Mouse (Mus musculus) kidney, adult 18-20 months (tissue): Measurements from ENCODE around the gene Gm28230.

Experiments
- DNase-seq: peaks from one replicate; pipeline ENCODE4 v3.0.0; 2021

Gm28230 gene

GRCm38 (mm10) chr2:74725171-74725570 lies 1.4 kb upstream of the Gm28230 start:
- DNase-seq = no peak

DNA sequence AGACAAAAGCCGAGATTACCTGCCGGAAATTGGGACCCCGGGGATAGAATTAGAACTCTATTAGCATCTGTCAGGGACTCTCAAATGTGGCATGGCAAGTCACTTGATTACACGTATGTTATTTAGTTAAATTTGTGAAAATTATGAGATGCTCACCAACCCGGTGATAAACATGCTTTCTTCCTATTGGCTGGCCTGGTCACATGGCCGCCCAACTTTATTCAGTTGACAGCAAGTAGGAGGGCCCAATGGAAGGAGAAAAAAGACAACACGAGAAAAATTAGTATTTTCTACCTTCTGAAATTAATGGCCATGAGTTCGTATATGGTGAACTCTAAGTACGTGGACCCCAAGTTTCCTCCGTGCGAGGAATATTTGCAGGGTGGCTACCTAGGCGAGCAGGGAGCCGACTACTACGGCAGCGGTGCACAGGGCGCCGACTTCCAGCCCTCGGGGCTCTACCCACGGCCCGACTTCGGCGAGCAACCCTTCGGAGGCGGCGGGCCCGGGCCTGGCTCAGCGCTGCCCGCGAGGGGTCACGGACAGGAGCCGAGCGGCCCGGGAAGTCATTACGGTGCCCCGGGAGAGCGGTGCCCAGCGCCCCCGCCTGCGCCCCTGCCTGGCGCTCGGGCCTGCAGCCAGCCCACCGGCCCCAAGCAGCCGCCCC lies 578 bp downstream of the Gm28230 start:
- no peak for DNase-seq

DNA sequence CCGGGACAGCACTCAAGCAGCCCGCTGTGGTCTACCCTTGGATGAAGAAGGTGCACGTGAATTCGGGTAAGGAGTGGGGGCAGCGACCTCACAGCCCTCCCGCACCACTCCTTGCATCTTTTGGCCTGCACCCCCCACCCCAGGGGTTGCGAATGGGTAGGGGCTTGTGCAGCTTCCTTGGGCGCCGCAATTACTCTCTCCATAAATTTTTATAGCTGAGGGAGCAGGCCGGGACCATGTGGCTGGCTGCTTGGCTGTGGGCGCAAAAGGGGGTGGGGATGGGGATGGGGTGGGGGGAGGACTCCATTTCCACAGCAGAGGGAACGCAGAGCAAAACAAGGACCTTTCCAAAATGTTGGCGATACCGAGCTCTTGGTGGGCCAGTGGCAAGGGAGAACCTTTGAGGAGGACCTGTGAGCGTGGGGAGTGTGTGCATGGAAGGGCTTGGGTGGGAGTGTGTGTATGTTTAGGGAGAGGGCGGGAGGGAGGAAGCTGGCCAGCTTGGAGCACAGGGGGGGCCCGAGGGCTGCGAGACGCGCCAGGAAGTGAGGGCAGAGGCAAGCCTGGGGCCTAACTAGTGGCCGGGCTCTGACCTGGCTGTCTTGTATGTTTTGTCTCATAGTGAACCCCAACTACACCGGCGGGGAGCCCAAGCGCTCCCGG lies 1.2 kb downstream of the Gm28230 start:
- DNase-seq = no peak

GRCm38 (mm10) chr2:74728303-74728680 lies 1.8 kb downstream of the Gm28230 start:
- no peak for DNase-seq

GRCm38 (mm10) chr2:74730331-74730730 lies 3.8 kb downstream of the Gm28230 start:
- no peak for DNase-seq

DNA sequence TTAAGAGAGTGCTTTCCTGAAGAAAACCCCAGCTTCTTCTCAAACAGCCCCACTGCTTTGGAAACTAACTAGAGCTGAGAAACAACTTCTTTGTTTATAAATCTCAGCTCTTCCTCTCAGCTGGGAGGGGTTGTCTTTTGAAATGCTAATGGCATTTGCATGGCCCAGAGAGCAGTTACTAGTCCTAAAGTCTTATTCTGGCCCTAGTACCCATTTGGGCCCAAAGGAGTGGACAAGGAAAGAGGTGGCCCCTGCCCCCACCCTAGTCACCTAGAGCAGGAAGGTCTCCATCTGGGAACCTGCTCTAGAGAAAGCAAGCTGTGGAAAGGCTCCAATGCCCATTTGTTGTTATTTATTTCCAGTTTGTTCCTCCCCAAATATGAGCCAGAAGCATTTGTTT lies 4.5 kb downstream of the Gm28230 start:
- DNase-seq = no peak

GRCm38 (mm10) chr2:74731799-74732512 lies 5.4 kb downstream of the Gm28230 start:
- no peak for DNase-seq

- DNase-seq = no peak
Observed at GRCm38 (mm10) chr2:74732513-74733316, 6.2 kb downstream of the Gm28230 start.

GRCm38 (mm10) chr2:74733317-74733661 lies 6.8 kb downstream of the Gm28230 start:
- DNase-seq = no peak

DNA sequence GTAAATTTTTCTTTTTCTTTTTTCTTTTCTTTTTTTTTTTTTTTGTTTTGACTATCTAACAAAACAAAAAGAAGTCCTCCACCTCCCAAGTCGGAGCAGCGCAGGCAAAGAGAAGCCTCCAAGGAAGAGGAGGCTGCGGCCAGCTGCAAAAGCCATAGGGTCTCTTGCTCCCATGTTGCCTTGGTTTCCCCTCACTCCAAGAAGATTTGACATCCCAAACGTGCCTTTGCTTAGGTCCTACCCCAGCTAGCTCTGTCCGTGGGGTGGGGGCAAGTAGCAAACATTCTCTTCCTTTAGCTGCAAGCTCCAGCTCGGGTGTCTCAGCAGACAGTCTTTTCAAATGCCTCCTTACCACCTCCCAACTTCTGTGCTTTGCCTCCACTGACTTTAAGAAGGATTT lies 7.2 kb downstream of the Gm28230 start:
- DNase-seq = no peak

GRCm38 (mm10) chr2:74734451-74734850 lies 7.9 kb downstream of the Gm28230 start:
- DNase-seq = no peak

- DNase-seq = no peak
Observed at GRCm38 (mm10) chr2:74734996-74735811, 8.7 kb downstream of the Gm28230 start.

DNA sequence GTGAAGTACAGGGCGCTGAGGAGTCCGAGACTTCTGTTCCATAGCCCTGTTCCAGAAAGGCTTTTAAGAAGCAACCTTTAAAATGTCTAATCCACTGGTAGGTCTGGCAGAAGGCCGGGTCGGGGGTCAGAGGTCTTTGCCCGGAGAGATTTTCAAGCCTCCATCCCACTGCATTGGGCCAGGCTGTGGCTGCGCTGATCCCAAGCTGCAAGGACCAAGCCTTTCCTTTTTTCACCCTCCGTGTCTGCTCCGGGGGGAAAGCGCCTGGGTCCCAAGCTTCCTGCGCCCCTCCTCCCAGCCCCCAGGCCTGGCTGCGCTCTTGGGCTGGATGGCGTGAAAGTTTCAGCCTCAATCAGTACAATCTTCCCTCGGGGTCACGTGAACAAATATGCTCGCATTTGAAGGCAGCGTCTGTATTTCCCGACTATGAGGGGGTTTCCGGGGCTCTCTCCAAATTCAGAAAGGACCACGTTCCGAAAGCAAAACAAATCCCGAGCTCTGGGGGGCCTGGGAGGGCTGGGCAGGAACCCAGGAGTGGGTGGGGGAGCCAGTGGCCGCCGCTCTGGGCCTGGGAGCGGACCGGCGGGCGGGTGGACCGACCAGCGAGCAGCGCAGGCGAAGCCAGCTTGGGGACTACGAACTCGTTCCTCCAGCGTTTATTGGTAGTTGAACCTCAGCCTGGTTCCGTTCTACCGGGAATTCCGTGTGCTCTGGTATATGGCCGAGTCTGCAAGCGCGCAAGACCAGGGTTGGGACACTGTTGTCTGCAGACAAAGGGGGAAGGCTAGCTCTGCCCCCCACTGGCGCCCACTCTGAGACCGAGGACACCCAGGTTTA lies 9.5 kb downstream of the Gm28230 start:
- no peak for DNase-seq

GRCm38 (mm10) chr2:74736688-74737577 lies 10.4 kb downstream of the Gm28230 start:
- no peak for DNase-seq

DNA sequence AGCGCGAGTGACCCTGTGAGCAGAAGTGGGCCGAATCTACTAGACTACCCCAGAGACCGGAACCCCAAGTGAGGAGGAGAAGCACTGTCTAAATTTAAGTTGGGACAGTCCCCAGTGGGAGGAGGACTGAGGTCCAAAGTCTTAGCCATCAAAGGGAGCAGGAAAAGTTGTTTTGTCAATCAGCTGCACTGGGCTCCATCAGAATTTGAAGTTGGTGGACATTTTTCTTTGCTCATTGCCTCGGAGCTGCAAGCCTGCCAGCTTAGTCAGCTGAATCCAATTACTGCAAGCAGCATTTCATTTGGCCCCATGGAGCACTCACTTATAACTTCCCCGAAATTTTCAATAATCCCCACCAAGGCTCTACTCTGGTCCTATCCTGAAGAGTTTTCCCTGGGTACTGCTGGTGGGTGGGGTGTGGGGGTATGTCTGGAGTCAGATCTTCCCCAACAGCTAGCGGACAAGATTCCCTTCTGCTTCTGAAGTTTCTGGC lies 11.1 kb downstream of the Gm28230 start:
- no peak for DNase-seq

DNA sequence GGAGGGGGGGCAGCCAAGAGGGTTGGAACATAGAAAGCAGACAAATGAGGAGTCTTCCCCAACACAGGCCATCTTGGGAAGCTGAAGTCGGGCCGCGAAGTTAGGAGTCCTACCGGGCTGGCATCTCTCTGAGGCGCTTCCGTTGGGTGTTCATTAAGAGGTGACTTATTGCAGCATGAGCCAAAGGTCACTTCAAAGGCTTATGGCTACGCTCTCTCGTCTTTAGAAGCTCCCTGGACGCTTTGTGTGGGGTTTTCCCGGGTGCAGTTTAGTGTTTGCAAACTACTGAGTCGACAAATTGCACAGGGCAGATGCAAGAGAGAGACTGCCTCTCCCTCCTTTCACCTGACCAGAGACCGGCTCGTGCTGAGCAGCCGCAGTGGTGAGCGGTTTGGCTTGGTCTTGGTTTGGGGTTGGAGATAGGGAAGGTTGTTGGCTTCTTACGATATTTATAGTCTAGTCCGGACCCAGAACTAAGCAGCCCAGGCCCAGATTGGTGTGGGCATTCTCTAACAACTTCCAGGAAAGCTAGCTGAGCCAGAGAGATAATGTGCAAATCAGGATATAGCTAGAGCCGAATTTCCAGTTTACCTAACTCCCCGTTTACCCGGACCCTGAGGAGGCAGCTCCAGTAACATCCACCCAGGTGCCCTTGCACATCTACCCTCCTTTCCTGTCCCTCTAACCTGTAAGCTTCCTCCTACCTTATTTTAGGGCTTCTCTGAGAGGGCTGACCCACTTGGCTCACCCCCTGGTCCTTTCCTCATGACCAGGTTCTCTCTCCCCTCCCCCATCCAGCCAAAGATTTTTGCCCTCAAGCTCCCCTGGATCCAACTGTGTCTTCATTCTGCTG lies 12.3 kb downstream of the Gm28230 start:
- no peak for DNase-seq

GRCm38 (mm10) chr2:74739476-74739800 lies 12.9 kb downstream of the Gm28230 start:
- DNase-seq = no peak

DNA sequence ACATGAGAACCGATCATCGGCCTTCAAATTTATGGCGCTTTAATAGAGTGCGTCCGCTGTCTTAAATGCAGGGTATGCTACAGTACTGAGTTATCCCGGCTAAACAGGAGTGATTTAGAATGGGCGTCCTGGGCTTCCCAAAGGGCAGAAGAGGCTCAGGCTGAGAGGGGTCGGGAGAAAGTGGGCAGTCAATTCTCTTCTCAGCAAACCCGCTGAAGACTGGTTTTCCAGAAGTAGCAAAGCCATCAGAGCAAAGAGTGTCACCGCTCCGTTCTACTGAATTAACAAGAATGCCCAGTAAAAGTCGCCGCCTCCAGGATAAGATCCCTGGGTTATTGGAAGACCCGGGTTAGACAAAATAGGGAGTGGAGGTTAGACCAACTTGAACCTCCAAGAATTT lies 13.3 kb downstream of the Gm28230 start:
- DNase-seq = no peak

DNA sequence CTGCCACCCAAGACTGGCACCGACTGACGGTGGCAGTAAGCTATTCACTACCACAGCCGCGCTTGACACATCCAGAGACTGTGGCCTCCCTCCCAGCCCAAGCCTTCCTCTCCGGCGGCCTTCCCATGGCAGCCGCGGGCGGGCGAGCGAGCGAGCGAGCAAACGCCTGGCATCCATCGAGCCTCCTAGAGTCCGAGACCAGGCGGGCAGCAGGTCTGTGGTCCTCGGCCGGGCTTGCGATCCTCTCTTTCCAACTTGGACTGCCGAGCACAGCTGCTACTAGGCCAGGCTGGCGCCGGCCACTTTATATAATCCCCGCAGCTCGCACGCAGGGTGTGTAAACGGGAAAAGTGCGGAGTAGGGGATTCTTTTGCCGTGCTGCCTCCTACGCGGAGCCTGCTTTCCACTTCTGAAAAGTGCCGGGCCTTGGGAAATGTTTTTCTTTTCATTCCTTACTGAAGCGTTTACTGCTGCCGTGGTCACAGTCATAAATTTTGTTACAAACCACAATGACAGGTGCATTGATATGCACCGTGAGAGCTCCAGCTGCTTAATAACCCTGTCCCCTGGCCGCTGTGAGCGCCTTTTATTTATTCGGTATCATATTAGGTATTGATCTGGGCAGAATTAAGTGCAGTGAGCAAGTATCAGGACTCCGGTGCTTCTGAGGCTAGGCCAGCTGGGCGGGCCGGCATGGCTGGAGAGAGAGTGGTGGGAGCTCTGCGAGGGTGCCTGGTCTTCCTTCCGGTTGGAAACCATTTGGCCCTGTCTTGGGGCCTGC lies 14.0 kb downstream of the Gm28230 start:
- no peak for DNase-seq
